Comparison of ENCODE assay signal across 32 mouse cellular contexts in the genomic region with DNA sequence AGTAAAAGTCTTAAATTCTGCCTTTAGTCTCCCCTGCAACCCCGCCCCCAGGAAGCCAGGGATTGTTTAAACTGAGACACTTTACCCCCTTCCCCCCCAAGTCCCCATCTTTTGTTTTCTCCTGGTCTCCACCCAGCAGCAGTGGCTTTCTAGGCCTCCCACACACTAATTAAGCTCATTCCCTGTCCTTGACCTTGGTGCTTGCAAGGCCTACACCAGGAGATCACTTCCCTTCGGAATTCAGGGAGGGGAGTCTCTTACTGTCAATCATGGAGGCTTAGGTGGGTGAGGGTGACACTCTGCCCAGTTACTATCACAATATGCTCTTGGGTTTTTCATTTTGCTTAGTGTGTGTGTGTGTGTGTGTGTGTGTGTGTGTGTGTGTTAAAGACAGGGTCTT. TPM values are rescaled to one million over a fixed set of nuclear protein-coding genes. Genes with fewer than 3 reads are reported as not detected.
DNase-seq lines count a peak whose midpoint lies in the region; ATAC-seq and TF ChIP-seq lines count a peak whose summit lies in the region.
"Had no signal": no experiment of that assay in that cellular context is flagged by ENCODE, and none has a peak within 500 bp of the region (broad histone marks: within the 10 kb centered on the region; RNA-seq: fewer than 3 reads in every experiment).

No protein-coding gene starts in this region.

- peaks cover 3% of the 10 kb centered on the region; the same call in 1 of the 2 replicates for H3K9me3 ChIP-seq in kidney, embryonic 15.5 days (replicated peaks)
- peaks cover 8% of the 10 kb centered on the region; the same call in 1 of the 2 replicates for H3K9me3 ChIP-seq in ES-Bruce4 (replicated peaks; ENCODE audit: control insufficient read depth, insufficient read depth, low read length, poor library complexity, severe bottlenecking)
- H3K9me3 ChIP-seq in ES-E14 (ENCODE audit: control insufficient read depth, insufficient read depth, low read depth, low read length): no peaks in the 10 kb centered on the region
- H3K9me3 ChIP-seq in heart, embryonic 12.5 days (replicated peaks): peaks cover 11% of the 10 kb centered on the region
- H3K9me3 ChIP-seq: forebrain, embryonic 15.5 days had no signal

- H3K4me1 ChIP-seq in kidney, embryonic 15.5 days: no peaks in the 10 kb centered on the region
- no peaks in the 10 kb centered on the region for H3K4me1 ChIP-seq in kidney, adult 2 months (ENCODE audit: control insufficient read depth, insufficient read depth, low read length)
- peaks cover 9% of the 10 kb centered on the region for H3K4me1 ChIP-seq in ES-Bruce4 (ENCODE audit: control insufficient read depth, insufficient read depth, low read length)
- H3K4me1 ChIP-seq in ES-E14 (ENCODE audit: control insufficient read depth in 2 of 2, insufficient read depth in 2 of 2, low read length in 2 of 2, poor library complexity in 1 of 2): peaks cover 2 to 7% of the 10 kb centered on the region in 2 experiments
- H3K4me1 ChIP-seq in heart, embryonic 12.5 days (replicated peaks): 0 out of 2 replicates have a peak, but pooled peaks cover 3% of the 10 kb centered on the region
- H3K4me1 ChIP-seq: embryonic facial prominence, embryonic 13.5 days; forebrain, embryonic 12.5 days; forebrain, embryonic 15.5 days; heart, embryonic 15.5 days; hindbrain, embryonic 10.5 days; hindbrain, embryonic 13.5 days had no signal

- no peaks in the 10 kb centered on the region for H3K27me3 ChIP-seq in kidney, embryonic 15.5 days
- no peaks in the 10 kb centered on the region; the same call in 1 of the 2 replicates for H3K27me3 ChIP-seq in kidney, adult 2 months (replicated peaks; ENCODE audit: control insufficient read depth, insufficient read depth, low read length)
- H3K27me3 ChIP-seq in ES-Bruce4 (ENCODE audit: control insufficient read depth, insufficient read depth, low read length, poor library complexity, severe bottlenecking): no peaks in the 10 kb centered on the region
- no peaks in the 10 kb centered on the region for H3K27me3 ChIP-seq in heart, embryonic 12.5 days (replicated peaks)
- H3K27me3 ChIP-seq: CH12.LX; embryonic facial prominence, embryonic 13.5 days; forebrain, embryonic 12.5 days; forebrain, embryonic 15.5 days; heart, embryonic 15.5 days; hindbrain, embryonic 13.5 days had no signal

- no peaks in the 10 kb centered on the region for H3K36me3 ChIP-seq in kidney, embryonic 15.5 days
- H3K36me3 ChIP-seq in kidney, adult 2 months (ENCODE audit: control insufficient read depth, insufficient read depth, low read length): no peaks in the 10 kb centered on the region
- no peaks in the 10 kb centered on the region for H3K36me3 ChIP-seq in ES-Bruce4 (ENCODE audit: control insufficient read depth, insufficient read depth, low read length, poor library complexity, severe bottlenecking)
- H3K36me3 ChIP-seq in ES-E14 (ENCODE audit: control insufficient read depth, insufficient read depth, low read length, poor library complexity, severe bottlenecking): no peaks in the 10 kb centered on the region
- no peaks in the 10 kb centered on the region for H3K36me3 ChIP-seq in heart, embryonic 12.5 days
- H3K36me3 ChIP-seq: embryonic facial prominence, embryonic 13.5 days; forebrain, embryonic 12.5 days; forebrain, embryonic 15.5 days; G1E; heart, embryonic 15.5 days; hindbrain, embryonic 13.5 days had no signal

- H3K4me2 ChIP-seq in kidney, embryonic 15.5 days: no peak overlapping the region
- H3K4me2 ChIP-seq in heart, embryonic 12.5 days: no peak overlapping the region
- H3K4me2 ChIP-seq: embryonic facial prominence, embryonic 13.5 days; forebrain, embryonic 12.5 days; forebrain, embryonic 15.5 days; heart, embryonic 11.5 days; heart, embryonic 15.5 days; hindbrain, embryonic 13.5 days had no signal

- 44% methylated on average over 2 of the region's 2 CpGs for WGBS in kidney, embryonic 15.5 days
- WGBS in kidney, adult 2 months: 55% methylated on average over 2 of the region's 2 CpGs
- 59% methylated on average over 2 of the region's 2 CpGs for WGBS in heart, embryonic 12.5 days

- no peak for TF ChIP-seq POLR2A in kidney, adult 2 months (IDR thresholded peaks at IDR 0.05; ENCODE audit: low read depth, low read length)
- no peak for TF ChIP-seq POLR2A in ES-Bruce4 (IDR thresholded peaks at IDR 0.05; ENCODE audit: insufficient read depth, low read length)

- peak; percentile 90 for TF ChIP-seq EP300 in ES-Bruce4 (IDR thresholded peaks at IDR 0.05; ENCODE audit: insufficient read depth, low read depth, low read length)

- no peak overlapping the region for H3K4me3 ChIP-seq in kidney, embryonic 15.5 days (replicated peaks)
- no peak overlapping the region for H3K4me3 ChIP-seq in kidney, adult 2 months (ENCODE audit: insufficient read depth, low read depth, low read length)
- H3K4me3 ChIP-seq in ES-Bruce4 (ENCODE audit: low read depth, low read length) (no peak overlapping the region), ES-E14 (ENCODE audit: insufficient read depth in 1 of 2, low read depth in 1 of 2, low read length in 2 of 2, poor library complexity in 1 of 2, severe bottlenecking in 1 of 2) (no peak overlapping the region)
- H3K4me3 ChIP-seq in heart, embryonic 12.5 days: no peak overlapping the region
- H3K4me3 ChIP-seq: embryonic facial prominence, embryonic 13.5 days; erythroblast, embryonic 14.5 days; forebrain, embryonic 12.5 days; forebrain, embryonic 15.5 days; heart, embryonic 15.5 days; hindbrain, embryonic 10.5 days; hindbrain, embryonic 13.5 days had no signal

- no peak overlapping the region for H3K27ac ChIP-seq in kidney, embryonic 15.5 days
- no peak overlapping the region for H3K27ac ChIP-seq in kidney, adult 2 months (ENCODE audit: insufficient read depth, low read depth, low read length)
- no peak overlapping the region for H3K27ac ChIP-seq in ES-Bruce4 (ENCODE audit: insufficient read depth, low read length)
- H3K27ac ChIP-seq in ES-E14 (ENCODE audit: insufficient read depth, low read depth, low read length, poor library complexity, severe bottlenecking): peak overlapping the region; percentile 67; the same call in 1 of the 2 replicates
- no peak overlapping the region for H3K27ac ChIP-seq in heart, embryonic 12.5 days (ENCODE audit: poor library complexity, severe bottlenecking)
- H3K27ac ChIP-seq: embryonic facial prominence, embryonic 13.5 days; forebrain, embryonic 12.5 days; forebrain, embryonic 15.5 days; heart, embryonic 15.5 days; hindbrain, embryonic 10.5 days; hindbrain, embryonic 13.5 days; hindbrain, postnatal 0 days had no signal

- TF ChIP-seq CTCF in kidney, adult 2 months (conservative IDR thresholded peaks at IDR 0.05; ENCODE audit: insufficient read depth, insufficient read length, low read depth, low read length): no peak
- TF ChIP-seq CTCF in ES-Bruce4 (IDR thresholded peaks at IDR 0.05; ENCODE audit: low read depth, low read length): no peak

- ATAC-seq in kidney, embryonic 15.5 days (replicated peaks; ENCODE audit: low FRiP score): peak; percentile 77
- ATAC-seq in heart, embryonic 12.5 days (ENCODE audit: insufficient number of reproducible peaks, low FRiP score): no peak
- ATAC-seq: forebrain, embryonic 15.5 days; hindbrain, postnatal 0 days; inflammation-experienced regulatory T-cells, adult 6 months; intestine, embryonic 16.5 days had no signal

- in situ Hi-C loops in ES-E14 (cut with MboI; ENCODE audit: low sequenced_read_pairs in 2 of 2, unreplicated experiment in 2 of 2): no loop called here

- H3K9ac ChIP-seq in kidney, embryonic 15.5 days: no peak overlapping the region
- no peak overlapping the region for H3K9ac ChIP-seq in ES-Bruce4 (ENCODE audit: low read depth, poor library complexity, severe bottlenecking)
- no peak overlapping the region for H3K9ac ChIP-seq in ES-E14 (ENCODE audit: insufficient read depth, low read depth, low read length, poor library complexity, severe bottlenecking)
- no peak overlapping the region for H3K9ac ChIP-seq in heart, embryonic 12.5 days
- H3K9ac ChIP-seq: embryonic facial prominence, embryonic 13.5 days; forebrain, embryonic 12.5 days; forebrain, embryonic 15.5 days; heart, embryonic 15.5 days; hindbrain, embryonic 13.5 days had no signal

- no peak for DNase-seq in kidney, adult 2 months
- DNase-seq in ES-E14 (ENCODE audit: low read depth, low spot score) (peak; percentile 82), WW6 (ENCODE audit: low read depth, low spot score) (peak; percentile 73)
- no peak for DNase-seq in frontal cortex, postnatal 14 days (ENCODE audit: low spot score in 2 of 2)
- DNase-seq: adrenal gland, adult 2 months; adrenal gland, postnatal 14 days; B cell, adult 2 months; cerebellum, adult 11 months; cerebellum, adult 2 months; cerebellum, adult 9-11 months; cerebellum, postnatal 25 days; gastrocnemius, postnatal 10 days; heart, adult 11 months; heart, postnatal 10 days; heart, postnatal 36 days had no signal

TF ChIP-seq in ES-E14, 5 proteins besides CTCF, POLR2A, EP300 and RAD21:
- no peak for TF ChIP-seq CHD2 (IDR thresholded peaks at IDR 0.05; ENCODE audit: low read depth, low read length)

RNA-seq across cellular contexts. Expression of a gene that starts 43.8 kb away (rescaled TPM):
- 42.5 and 55.4 TPM in 2 replicates for polyA plus RNA-seq in kidney, embryonic 15.5 days (2015; fragmentation: Nextera tagmentation; extraction: Ambion mirVana)
- polyA plus RNA-seq in kidney, adult 2 months (2012; rRNA removed): 524 and 550 TPM in 2 replicates
- 17.9 and 18.0 TPM in 2 replicates for polyA plus RNA-seq in ES-Bruce4 (2011; ENCODE audit: insufficient read depth, insufficient read length, low read depth, missing spikeins)
- 17.3 and 17.7 TPM in 2 replicates for total RNA-seq in ES-E14 (2012; rRNA removed)
- 38.3 and 38.5 TPM in 2 replicates for polyA plus RNA-seq in heart, embryonic 12.5 days (2016; fragmentation: Nextera tagmentation; extraction: Ambion mirVana)

RNA-seq across cellular contexts. Expression of a gene that starts 57.3 kb away (rescaled TPM):
- 8.4 and 17.8 TPM in 2 replicates for polyA plus RNA-seq in kidney, embryonic 15.5 days (2015; fragmentation: Nextera tagmentation; extraction: Ambion mirVana)
- polyA plus RNA-seq in kidney, adult 2 months (2012; rRNA removed): 7.8 TPM in 1 of 2 replicates, not detected in the other
- not detected in 2 replicates for polyA plus RNA-seq in ES-Bruce4 (2011; ENCODE audit: insufficient read depth, insufficient read length, low read depth, missing spikeins)
- total RNA-seq in ES-E14 (2012; rRNA removed): 0.69 and 1.7 TPM in 2 replicates
- polyA plus RNA-seq in heart, embryonic 12.5 days (2016; fragmentation: Nextera tagmentation; extraction: Ambion mirVana): 7.2 and 7.3 TPM in 2 replicates
- total RNA-seq: CH12.LX; common myeloid progenitor, adult 5-6 weeks; G1E had no signal
- polyA plus RNA-seq: erythroblast, embryonic 14.5 days; G1E; inflammation-experienced regulatory T-cells, adult 6 months had no signal

Comparison
In these comparisons a context has a peak if more than half of its experiments do, and no peak if none do; other contexts are left out.
1. DNase-seq: peak in ES-E14 (single experiment) and WW6 (single experiment); none in kidney, adult 2 months (single experiment) and frontal cortex, postnatal 14 days (0 of 2).